Mouse (Mus musculus) heart, embryonic 10.5 days (tissue): ENCODE results near the gene Npcd. TPM values are rescaled to one million over a fixed set of nuclear protein-coding genes. Genes with fewer than 3 reads are reported as not detected.

ENCODE experiments used
- DNase-seq: peaks from one replicate; pipeline ENCODE4 v3.0.0-alpha.2; 2017; ENCODE audit warnings: low spot score
- H3K27ac ChIP-seq: fragments of 300-500 bp; sonication (generic); 2 replicates; pipeline ENCODE4 v1.5.1; 2016; ENCODE audit warnings: mild to moderate bottlenecking
- H3K27me3 ChIP-seq: fragments of 300-500 bp; sonication (generic); 2 replicates; pipeline ENCODE4 v1.6.1; 2016; ENCODE audit warnings: mild to moderate bottlenecking; ENCODE audit not compliant: poor library complexity, insufficient read depth, severe bottlenecking
- H3K36me3 ChIP-seq: fragments of 300-500 bp; sonication (generic); 2 replicates; pipeline ENCODE4 v1.6.1; 2016; ENCODE audit warnings: mild to moderate bottlenecking, moderate library complexity
- H3K4me1 ChIP-seq: fragments of 300-500 bp; sonication (generic); 2 replicates; pipeline ENCODE4 v1.6.1; 2016; ENCODE audit warnings: mild to moderate bottlenecking
- H3K4me3 ChIP-seq: fragments of 300-500 bp; sonication (generic); 2 replicates; pipeline ENCODE4 v1.5.1; 2016; ENCODE audit warnings: mild to moderate bottlenecking, moderate library complexity
- H3K9me3 ChIP-seq: fragments of 300-500 bp; sonication (generic); 2 replicates; pipeline ENCODE4 v1.6.1; 2016; ENCODE audit warnings: mild to moderate bottlenecking, moderate library complexity
- WGBS: fragments of 180-500 bp; shearing (Covaris S2); methylation state at CpG from one replicate; pipeline ENCODE4 v1.1.7; 2016; 5-methylcytosine and 5-hydroxymethylcytosine counted together
- polyA plus RNA-seq: library from polyadenylated mRNA; unstranded; fragments of >200 nt; fragmentation: Nextera tagmentation; extraction: Ambion mirVana; gene quantifications from 2 replicates; pipeline ENCODE4 v1.2.1, GENCODE M21; 2016

Gene Npcd
- polyA plus RNA-seq, 1 experiment from 2014 or later, result not detected

DNA sequence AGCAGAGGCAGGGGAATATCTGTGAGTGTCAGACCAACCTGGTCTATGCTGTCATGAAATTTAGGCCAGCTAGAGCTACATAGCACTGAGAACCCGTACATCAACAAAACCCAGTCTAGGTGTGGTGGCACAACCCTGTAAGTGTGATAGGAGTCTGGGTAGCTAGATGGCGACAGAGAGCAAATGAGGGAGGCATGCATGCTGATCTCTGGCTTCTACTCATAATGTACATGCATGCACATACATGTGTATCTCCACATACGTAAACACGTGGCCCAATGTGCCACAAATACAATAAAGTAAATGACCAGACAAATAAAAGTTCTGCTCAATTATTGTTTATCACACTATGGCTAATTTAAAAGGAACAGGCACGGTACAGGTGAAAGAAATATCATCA, 25.9 kb downstream of the Npcd start:
- H3K4me1 ChIP-seq, result peaks cover 21% of the 10 kb centered on the region
- peaks cover 85% of the 10 kb centered on the region for H3K27me3 ChIP-seq
- H3K9me3 ChIP-seq, result no peaks in the 10 kb centered on the region
- H3K4me3 ChIP-seq, result no peak overlapping the region
- no peak overlapping the region for H3K27ac ChIP-seq
- WGBS, result 32% methylated on average over 5 of the region's 5 CpGs
- no peak for DNase-seq
- H3K36me3 ChIP-seq, result no peaks in the 10 kb centered on the region

GRCm38 (mm10) chr15:79807050-79807449, 27.0 kb downstream of the Npcd start:
- Histone ChIP-seq H3K27me3 (peaks cover 92% of the 10 kb centered on the region), H3K4me1 (peaks cover 21% of the 10 kb centered on the region), H3K9me3 (no peaks in the 10 kb centered on the region), H3K27ac (no peak overlapping the region), H3K4me3 (no peak overlapping the region), H3K36me3 (no peaks in the 10 kb centered on the region)
- WGBS, result 47% methylated on average over 1 of the region's 1 CpGs
- no peak for DNase-seq

- Histone ChIP-seq H3K27ac (peak overlapping the region; percentile 74; the same call in 1 of the 2 replicates), H3K36me3 (no peaks in the 10 kb centered on the region), H3K4me3 (peak overlapping the region; percentile 70), H3K4me1 (peaks cover 21% of the 10 kb centered on the region), H3K9me3 (no peaks in the 10 kb centered on the region), H3K27me3 (peaks cover 94% of the 10 kb centered on the region)
- no peak for DNase-seq
- 25% methylated on average over 8 of the region's 8 CpGs for WGBS
These were observed 28.8 kb downstream of the Npcd start for GRCm38 (mm10) chr15:79805246-79805645.

DNA sequence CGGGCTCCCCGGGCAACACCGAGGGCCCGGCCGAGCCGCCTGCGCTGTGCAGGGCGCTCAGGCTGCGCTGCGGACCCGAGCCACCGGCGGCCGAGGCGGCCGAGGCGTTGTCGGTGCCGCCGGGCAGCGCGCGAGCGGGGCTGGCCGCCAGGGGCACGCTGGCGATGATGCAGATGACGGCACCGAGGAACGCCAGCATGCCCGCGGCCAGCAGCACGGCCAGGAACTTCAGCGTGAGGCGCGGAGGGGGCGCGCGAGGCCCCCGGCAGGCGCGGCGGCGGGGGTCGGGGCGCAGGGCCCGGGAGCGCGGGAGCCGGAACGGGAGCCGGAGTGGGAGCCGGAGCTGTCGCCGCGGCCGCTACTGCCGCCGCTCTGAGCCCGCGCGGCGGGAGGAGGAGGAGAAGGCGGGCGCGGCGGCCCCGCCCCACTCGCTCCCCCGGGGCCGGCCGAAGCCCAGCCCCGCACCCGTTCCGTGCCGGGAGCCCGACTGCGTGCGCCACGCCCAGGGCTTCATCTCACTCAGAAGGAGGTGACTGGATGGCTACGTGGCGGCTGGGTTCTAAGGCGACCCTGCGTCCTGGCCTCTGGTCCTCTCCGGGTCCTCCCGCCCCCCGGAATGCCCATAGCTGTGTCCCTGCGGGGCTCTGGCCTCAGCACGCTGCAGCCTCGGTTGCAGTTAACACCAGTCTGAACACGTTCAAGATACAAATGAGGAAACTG, 29.5 kb downstream of the Npcd start, which contains the start of gene Nptxr:
Gene Nptxr, minus strand, starts transcription at position 415 of the 720 bp plus-strand sequence.
- under 1% methylated on average over 85 of the region's 91 CpGs for WGBS
- Histone ChIP-seq H3K36me3 (no peaks in the 10 kb centered on the region), H3K4me3 (peak within 1 kb of the TSS; percentile 70), H3K4me1 (peaks cover 21% of the 10 kb centered on the region), H3K27ac (peak within 1 kb of the TSS; percentile 74), H3K9me3 (no peaks in the 10 kb centered on the region), H3K27me3 (peaks cover 92% of the 10 kb centered on the region)
- DNase-seq, result no peak

- Histone ChIP-seq H3K9me3 (no peaks in the 10 kb centered on the region), H3K27ac (peak overlapping the region; percentile 74), H3K27me3 (peaks cover 84% of the 10 kb centered on the region), H3K4me1 (peaks cover 21% of the 10 kb centered on the region), H3K4me3 (peak overlapping the region; percentile 70), H3K36me3 (no peaks in the 10 kb centered on the region)
- DNase-seq, result peak; percentile 74
- 5% methylated on average over 81 of the region's 81 CpGs for WGBS
These were observed 30.3 kb downstream of the Npcd start for GRCm38 (mm10) chr15:79803533-79804351.

GRCm38 (mm10) chr15:79802304-79802703, 31.7 kb downstream of the Npcd start:
- DNase-seq, result no peak
- Histone ChIP-seq H3K27me3 (peaks cover 86% of the 10 kb centered on the region), H3K9me3 (no peaks in the 10 kb centered on the region), H3K27ac (no peak overlapping the region), H3K4me1 (peaks cover 21% of the 10 kb centered on the region), H3K4me3 (no peak overlapping the region), H3K36me3 (no peaks in the 10 kb centered on the region)
- 56% methylated on average over 4 of the region's 4 CpGs for WGBS

- Histone ChIP-seq H3K36me3 (no peaks in the 10 kb centered on the region), H3K27ac (no peak overlapping the region), H3K4me3 (no peak overlapping the region), H3K4me1 (peaks cover 21% of the 10 kb centered on the region), H3K27me3 (peaks cover 86% of the 10 kb centered on the region), H3K9me3 (no peaks in the 10 kb centered on the region)
- WGBS, result 65% methylated on average over 2 of the region's 2 CpGs
- no peak for DNase-seq
These were observed 32.4 kb downstream of the Npcd start for GRCm38 (mm10) chr15:79801646-79802045.

GRCm38 (mm10) chr15:79800701-79801100, 33.3 kb downstream of the Npcd start:
- 65% methylated on average over 11 of the region's 11 CpGs for WGBS
- peaks cover 84% of the 10 kb centered on the region for H3K27me3 ChIP-seq

GRCm38 (mm10) chr15:79798591-79798990, 35.4 kb downstream of the Npcd start:
- Histone ChIP-seq H3K27me3 (peaks cover 84% of the 10 kb centered on the region), H3K9me3 (no peaks in the 10 kb centered on the region), H3K4me1 (peaks cover 10% of the 10 kb centered on the region), H3K27ac (no peak overlapping the region), H3K4me3 (no peak overlapping the region), H3K36me3 (no peaks in the 10 kb centered on the region)
- no peak for DNase-seq
- 80% methylated on average over 10 of the region's 10 CpGs for WGBS

More at GRCm38 (mm10) chr15:79800701-79801100, 33.3 kb downstream of the Npcd start:
- Histone ChIP-seq H3K4me1 (peaks cover 21% of the 10 kb centered on the region), H3K27ac (no peak overlapping the region), H3K36me3 (no peaks in the 10 kb centered on the region), H3K9me3 (no peaks in the 10 kb centered on the region), H3K4me3 (no peak overlapping the region)
- DNase-seq, result no peak

- Histone ChIP-seq H3K36me3 (no peaks in the 10 kb centered on the region), H3K27me3 (peaks cover 84% of the 10 kb centered on the region)
- 83% methylated on average over 8 of the region's 8 CpGs for WGBS
These were observed 36.4 kb downstream of the Npcd start for GRCm38 (mm10) chr15:79797680-79798079.

GRCm38 (mm10) chr15:79797096-79797495, 36.9 kb downstream of the Npcd start:
- peaks cover 84% of the 10 kb centered on the region for H3K27me3 ChIP-seq
- no peak for DNase-seq
- H3K27ac ChIP-seq, result no peak overlapping the region
- H3K4me1 ChIP-seq, result peaks cover 10% of the 10 kb centered on the region; the same call in 1 of the 2 replicates
- H3K36me3 ChIP-seq, result no peaks in the 10 kb centered on the region
- H3K4me3 ChIP-seq, result no peak overlapping the region
- 81% methylated on average over 7 of the region's 7 CpGs for WGBS
- H3K9me3 ChIP-seq, result no peaks in the 10 kb centered on the region

More at GRCm38 (mm10) chr15:79797680-79798079, 36.4 kb downstream of the Npcd start:
- Histone ChIP-seq H3K4me3 (no peak overlapping the region), H3K4me1 (peaks cover 7% of the 10 kb centered on the region; the same call in 1 of the 2 replicates), H3K9me3 (no peaks in the 10 kb centered on the region), H3K27ac (no peak overlapping the region)
- DNase-seq, result no peak

DNA sequence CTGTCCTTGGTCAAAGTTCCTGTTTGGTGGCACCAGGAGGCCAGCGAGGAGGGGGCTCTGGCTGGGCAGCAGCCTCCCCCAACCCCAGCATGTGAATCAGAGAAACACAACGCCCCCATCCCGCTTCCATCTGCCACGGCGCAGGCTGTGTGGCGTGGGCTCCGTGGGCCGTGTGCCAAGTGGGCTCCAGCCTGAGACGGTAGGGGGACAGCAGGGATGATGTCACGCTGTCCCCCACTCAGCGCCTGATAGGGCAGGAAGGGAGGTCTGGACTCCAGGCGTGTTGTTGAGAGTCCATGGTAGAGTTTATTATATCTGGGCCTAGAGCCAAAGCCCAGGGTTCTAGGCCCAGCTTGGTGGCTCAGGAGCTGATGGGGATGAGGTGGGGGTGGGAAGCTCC, 37.8 kb downstream of the Npcd start:
- DNase-seq, result no peak
- Histone ChIP-seq H3K27me3 (peaks cover 83% of the 10 kb centered on the region), H3K9me3 (no peaks in the 10 kb centered on the region), H3K4me1 (peaks cover 10% of the 10 kb centered on the region; the same call in 1 of the 2 replicates), H3K4me3 (no peak overlapping the region), H3K36me3 (no peaks in the 10 kb centered on the region), H3K27ac (no peak overlapping the region)
- WGBS, result 80% methylated on average over 12 of the region's 12 CpGs

GRCm38 (mm10) chr15:79794173-79794572, 39.9 kb downstream of the Npcd start:
- Histone ChIP-seq H3K27ac (no peak overlapping the region), H3K27me3 (peaks cover 88% of the 10 kb centered on the region), H3K9me3 (no peaks in the 10 kb centered on the region), H3K4me3 (no peak overlapping the region), H3K36me3 (no peaks in the 10 kb centered on the region), H3K4me1 (peaks cover 10% of the 10 kb centered on the region; the same call in 1 of the 2 replicates)
- no peak for DNase-seq
- 17% methylated on average over 20 of the region's 20 CpGs for WGBS
